Mouse (Mus musculus) forebrain, embryonic 12.5 days (tissue): ENCODE measurements around the gene Col4a2. TPM values are rescaled to one million over a fixed set of nuclear protein-coding genes. Genes with fewer than 3 reads are reported as not detected.
"Not testable (repeated sequence)": the region's sequence is repeated elsewhere in the genome, so short reads cannot be mapped to it uniquely, and the experiment has no call there.

Experiments
- ATAC-seq: fragments of 200-750 bp; cut with Nextera tagmentation; 2 replicates; pipeline ENCODE4 v1.8.0; 2017; ENCODE audit warnings: moderate TSS enrichment; ENCODE audit not compliant: low FRiP score
- H3K27ac ChIP-seq: fragments of 300-500 bp; sonication (generic); 2 replicates; pipeline ENCODE4 v1.5.1; 2016; ENCODE audit warnings: mild to moderate bottlenecking
- H3K27me3 ChIP-seq: fragments of 300-500 bp; sonication (generic); 2 replicates; pipeline ENCODE4 v1.6.1; 2016; ENCODE audit warnings: mild to moderate bottlenecking
- H3K36me3 ChIP-seq: fragments of 300-500 bp; sonication (generic); replicated peaks from 2 replicates; pipeline ENCODE4 v1.6.1; 2016; ENCODE audit warnings: mild to moderate bottlenecking
- H3K4me1 ChIP-seq: fragments of 300-500 bp; sonication (generic); 2 replicates; pipeline ENCODE4 v1.6.1; 2016
- H3K4me2 ChIP-seq: fragments of 300-500 bp; sonication (generic); 2 replicates; pipeline ENCODE4 v1.6.1; 2016; ENCODE audit warnings: mild to moderate bottlenecking, moderate library complexity
- H3K4me3 ChIP-seq: fragments of 300-500 bp; sonication (generic); replicated peaks from 2 replicates; pipeline ENCODE4 v1.5.1; 2016; ENCODE audit warnings: mild to moderate bottlenecking
- H3K9ac ChIP-seq: fragments of 300-500 bp; sonication (generic); 2 replicates; pipeline ENCODE4 v1.6.1; 2016; ENCODE audit warnings: mild to moderate bottlenecking
- H3K9me3 ChIP-seq: fragments of 300-500 bp; sonication (generic); 2 replicates; pipeline ENCODE4 v1.6.1; 2016
- WGBS: fragments of 180-500 bp; shearing (Covaris S2); methylation state at CpG from one replicate; pipeline ENCODE4 v1.1.7; 2016; 5-methylcytosine and 5-hydroxymethylcytosine counted together
- polyA plus RNA-seq: library from polyadenylated mRNA; unstranded; fragments of >200 nt; fragmentation: Nextera tagmentation; extraction: Ambion mirVana; gene quantifications from 2 replicates; pipeline ENCODE4 v1.2.1, GENCODE M21; 2016

Col4a2 gene
- polyA plus RNA-seq, 1 experiment from 2014 or later: 51.3 TPM

DNA sequence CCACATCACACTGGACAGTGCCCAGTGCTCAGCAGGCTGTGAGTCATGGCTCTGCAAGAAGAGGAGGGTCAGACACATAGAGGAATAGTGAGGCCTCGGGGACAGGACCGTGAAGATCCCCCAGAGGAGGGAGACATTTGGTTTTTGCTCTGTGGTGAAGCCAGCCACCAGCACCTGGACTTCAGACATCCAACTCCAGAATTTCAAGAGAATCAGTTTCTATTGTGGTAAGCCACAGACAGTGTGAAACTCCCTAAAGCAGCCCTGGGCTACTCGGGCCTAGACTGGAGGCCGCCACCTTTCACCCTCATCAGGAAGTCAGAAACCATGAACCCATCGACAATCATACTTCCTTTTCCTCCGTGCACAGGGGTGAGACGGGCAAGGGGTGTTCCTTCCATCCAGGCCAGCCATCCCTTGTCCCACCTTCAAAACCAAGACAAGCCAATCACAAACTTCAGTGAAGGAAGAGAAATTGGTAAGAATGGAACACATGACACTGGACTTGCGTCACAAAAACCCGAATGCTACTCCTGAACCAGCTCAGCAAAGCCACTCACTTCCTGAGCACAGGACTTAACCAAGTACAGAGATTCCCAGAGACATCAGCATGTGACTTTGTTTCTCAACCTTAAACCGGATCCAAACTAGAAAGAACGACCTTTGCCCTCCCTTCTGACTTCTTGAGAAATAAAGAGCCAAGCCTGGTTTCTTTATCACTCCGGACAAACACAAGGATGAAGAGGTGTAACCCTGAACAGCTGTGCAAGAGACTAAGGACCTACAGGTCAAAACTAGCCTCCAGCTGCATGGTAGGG, 151.5 kb downstream of the Col4a2 start:
- Histone ChIP-seq H3K9ac (no peak overlapping the region), H3K4me1 (peaks cover 9% of the 10 kb centered on the region), H3K27ac (no peak overlapping the region), H3K27me3 (no peaks in the 10 kb centered on the region), H3K36me3 (no peaks in the 10 kb centered on the region), H3K4me2 (no peak overlapping the region), H3K9me3 (no peaks in the 10 kb centered on the region), H3K4me3 (no peak overlapping the region)
- WGBS: 87% methylated on average over 12 of the region's 12 CpGs
- no peak for ATAC-seq

GRCm38 (mm10) chr8:11464707-11464964, 152.0 kb downstream of the Col4a2 start:
- 82% methylated on average over 3 of the region's 3 CpGs for WGBS
- Histone ChIP-seq H3K4me2 (no peak overlapping the region), H3K36me3 (no peaks in the 10 kb centered on the region), H3K9ac (no peak overlapping the region), H3K4me1 (peaks cover 10% of the 10 kb centered on the region), H3K4me3 (no peak overlapping the region), H3K27me3 (no peaks in the 10 kb centered on the region), H3K27ac (no peak overlapping the region), H3K9me3 (no peaks in the 10 kb centered on the region)
- no peak for ATAC-seq

DNA sequence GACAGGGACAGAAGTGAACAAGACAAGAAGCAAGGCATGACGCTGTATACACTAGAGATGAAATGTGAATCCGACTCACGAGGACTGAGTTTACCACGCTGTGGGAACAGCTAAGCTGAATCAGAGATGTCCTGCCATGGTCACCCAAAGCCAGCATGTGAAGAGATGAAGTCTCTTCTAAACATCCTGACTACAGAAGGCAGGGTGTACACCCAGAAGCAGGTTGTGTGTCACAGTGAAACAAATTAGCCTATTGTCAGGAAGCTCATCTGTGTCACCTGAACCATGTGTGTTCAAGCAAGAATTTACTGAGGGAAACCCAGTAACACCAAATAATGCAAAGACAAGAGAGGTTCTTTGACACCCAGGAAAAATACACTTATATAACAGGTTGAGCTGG, 153.0 kb downstream of the Col4a2 start:
- peaks cover 10% of the 10 kb centered on the region for H3K4me1 ChIP-seq
- H3K9ac ChIP-seq: no peak overlapping the region
- H3K27ac ChIP-seq: no peak overlapping the region
- ATAC-seq: no peak
- no peaks in the 10 kb centered on the region for H3K9me3 ChIP-seq
- no peak overlapping the region for H3K4me3 ChIP-seq
- 86% methylated on average over 4 of the region's 4 CpGs for WGBS
- H3K36me3 ChIP-seq: no peaks in the 10 kb centered on the region
- peaks cover 4% of the 10 kb centered on the region; the same call in 1 of the 2 replicates for H3K27me3 ChIP-seq
- H3K4me2 ChIP-seq: no peak overlapping the region

- peaks cover 13% of the 10 kb centered on the region for H3K4me1 ChIP-seq
- ATAC-seq, H3K4me2 ChIP-seq, H3K27me3 ChIP-seq, H3K27ac ChIP-seq, H3K9ac ChIP-seq, H3K4me3 ChIP-seq, H3K36me3 ChIP-seq, H3K9me3 ChIP-seq: not testable (repeated sequence)
- WGBS: 52% methylated on average over 5 of the region's 5 CpGs
These were observed 153.9 kb downstream of the Col4a2 start for GRCm38 (mm10) chr8:11466528-11466927.

- no peak overlapping the region for H3K4me2 ChIP-seq
- 5% methylated on average over 3 of the region's 3 CpGs for WGBS
- no peak overlapping the region for H3K27ac ChIP-seq
- H3K9ac ChIP-seq: no peak overlapping the region
- H3K9me3 ChIP-seq: no peaks in the 10 kb centered on the region
- peaks cover 29% of the 10 kb centered on the region for H3K27me3 ChIP-seq
- no peaks in the 10 kb centered on the region for H3K36me3 ChIP-seq
- no peak for ATAC-seq
- no peak overlapping the region for H3K4me3 ChIP-seq
- H3K4me1 ChIP-seq: peaks cover 13% of the 10 kb centered on the region
These were observed 156.5 kb downstream of the Col4a2 start for GRCm38 (mm10) chr8:11469095-11469494.

GRCm38 (mm10) chr8:11470694-11471093, 158.1 kb downstream of the Col4a2 start:
- Histone ChIP-seq H3K27me3 (peaks cover 45% of the 10 kb centered on the region), H3K36me3 (no peaks in the 10 kb centered on the region), H3K4me1 (peaks cover 13% of the 10 kb centered on the region), H3K27ac (no peak overlapping the region), H3K4me3 (no peak overlapping the region), H3K9ac (no peak overlapping the region), H3K9me3 (no peaks in the 10 kb centered on the region), H3K4me2 (no peak overlapping the region)
- WGBS: 71% methylated on average over 7 of the region's 7 CpGs
- no peak for ATAC-seq

DNA sequence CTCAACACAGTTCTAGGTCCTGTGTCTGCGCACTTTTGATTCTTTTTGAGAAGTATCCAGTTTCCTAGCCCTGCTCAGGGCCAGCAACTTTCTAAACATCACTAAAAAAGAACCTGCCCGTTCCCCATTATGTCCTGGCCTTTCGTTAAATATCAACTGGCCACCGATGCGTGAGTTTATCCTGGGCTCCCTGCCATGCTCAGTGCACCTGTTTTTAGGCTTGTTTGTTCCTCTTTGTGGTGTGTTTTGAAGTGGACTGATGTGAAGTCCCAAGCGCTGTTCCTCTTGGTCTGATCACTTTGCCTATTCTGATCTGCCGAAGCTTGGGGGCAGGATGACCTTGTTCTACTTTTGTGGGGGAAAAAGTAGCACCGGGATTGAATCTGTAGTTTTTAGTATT, 158.7 kb downstream of the Col4a2 start:
- Histone ChIP-seq H3K36me3 (no peaks in the 10 kb centered on the region), H3K27me3 (peaks cover 51% of the 10 kb centered on the region), H3K4me3 (no peak overlapping the region), H3K27ac (no peak overlapping the region), H3K4me2 (no peak overlapping the region), H3K9ac (no peak overlapping the region), H3K4me1 (peaks cover 8% of the 10 kb centered on the region), H3K9me3 (no peaks in the 10 kb centered on the region)
- ATAC-seq: no peak
- WGBS: 32% methylated on average over 8 of the region's 8 CpGs

GRCm38 (mm10) chr8:11473072-11473471, 160.5 kb downstream of the Col4a2 start:
- 48% methylated on average over 4 of the region's 4 CpGs for WGBS
- Histone ChIP-seq H3K27me3 (peaks cover 69% of the 10 kb centered on the region), H3K27ac (no peak overlapping the region), H3K4me2 (no peak overlapping the region), H3K4me1 (peaks cover 21% of the 10 kb centered on the region), H3K36me3 (no peaks in the 10 kb centered on the region), H3K4me3 (no peak overlapping the region), H3K9me3 (no peaks in the 10 kb centered on the region), H3K9ac (no peak overlapping the region)
- ATAC-seq: no peak

- Histone ChIP-seq H3K4me2 (no peak overlapping the region), H3K9me3 (no peaks in the 10 kb centered on the region)
- 5% methylated on average over 9 of the region's 10 CpGs for WGBS
These were observed 162.8 kb downstream of the Col4a2 start for GRCm38 (mm10) chr8:11475397-11475796.

DNA sequence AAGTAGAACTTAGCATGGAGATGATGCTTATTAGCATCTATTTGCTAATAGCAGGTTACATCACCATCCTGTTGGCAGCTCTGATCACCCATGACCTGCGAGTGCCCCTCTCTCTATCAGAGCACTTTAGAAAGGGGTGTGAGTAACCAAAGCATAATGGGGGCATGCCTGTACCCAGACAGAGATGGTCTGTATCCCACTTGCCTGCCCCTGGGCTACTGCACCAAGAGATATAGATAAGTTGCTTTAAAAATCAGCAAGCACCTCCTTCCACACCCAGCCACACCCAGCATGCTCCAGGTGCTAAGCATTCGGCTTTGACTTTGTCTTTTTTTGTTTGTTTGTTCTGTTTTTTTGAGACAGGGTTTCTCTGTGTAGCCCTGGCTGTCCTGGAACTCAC, 163.3 kb downstream of the Col4a2 start:
- H3K4me1 ChIP-seq: peaks cover 31% of the 10 kb centered on the region
- no peaks in the 10 kb centered on the region for H3K9me3 ChIP-seq
- H3K36me3 ChIP-seq: no peaks in the 10 kb centered on the region
- no peak overlapping the region for H3K4me3 ChIP-seq
- H3K27me3 ChIP-seq: peaks cover 92% of the 10 kb centered on the region
- H3K9ac ChIP-seq: no peak overlapping the region
- no peak overlapping the region for H3K27ac ChIP-seq
- no peak overlapping the region for H3K4me2 ChIP-seq
- 24% methylated on average over 2 of the region's 2 CpGs for WGBS
- no peak for ATAC-seq

More at GRCm38 (mm10) chr8:11475397-11475796, 162.8 kb downstream of the Col4a2 start:
- H3K4me1 ChIP-seq: peaks cover 31% of the 10 kb centered on the region
- peaks cover 91% of the 10 kb centered on the region for H3K27me3 ChIP-seq
- H3K9ac ChIP-seq: no peak overlapping the region
- no peak overlapping the region for H3K4me3 ChIP-seq
- no peak overlapping the region for H3K27ac ChIP-seq
- no peaks in the 10 kb centered on the region for H3K36me3 ChIP-seq
- no peak for ATAC-seq

- ATAC-seq: no peak
- Histone ChIP-seq H3K27me3 (peaks cover 94% of the 10 kb centered on the region), H3K4me2 (peak overlapping the region; percentile 88), H3K27ac (no peak overlapping the region), H3K4me3 (peak overlapping the region; percentile 0; the same call in 1 of the 2 replicates), H3K9ac (no peak overlapping the region), H3K4me1 (peaks cover 28% of the 10 kb centered on the region), H3K36me3 (no peaks in the 10 kb centered on the region), H3K9me3 (no peaks in the 10 kb centered on the region)
- 7% methylated on average over 24 of the region's 24 CpGs for WGBS
These were observed 164.0 kb downstream of the Col4a2 start for GRCm38 (mm10) chr8:11476338-11477177.

DNA sequence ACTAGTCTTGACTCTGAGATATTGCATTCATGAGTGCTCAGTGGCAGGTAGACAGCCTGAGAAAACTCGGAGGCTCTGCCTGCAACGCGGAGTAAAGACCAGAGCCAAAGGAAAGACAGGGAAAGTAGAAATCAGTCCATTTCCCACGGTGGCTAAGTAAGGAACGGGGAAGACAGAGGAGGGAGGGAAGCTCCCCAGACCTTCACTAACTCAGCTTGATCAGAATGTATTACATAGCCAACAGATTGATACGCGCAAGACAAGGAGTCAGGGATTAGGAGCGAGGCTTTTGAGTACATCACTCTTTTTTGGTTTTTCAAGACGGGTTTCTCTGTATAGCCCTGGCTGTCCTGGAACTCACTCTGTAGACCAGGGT, 164.6 kb downstream of the Col4a2 start:
- Histone ChIP-seq H3K4me1 (peaks cover 28% of the 10 kb centered on the region), H3K27ac (no peak overlapping the region), H3K27me3 (peaks cover 97% of the 10 kb centered on the region), H3K4me3 (peak overlapping the region; percentile 0; the same call in 1 of the 2 replicates), H3K9me3 (no peaks in the 10 kb centered on the region), H3K9ac (no peak overlapping the region), H3K4me2 (peak overlapping the region; percentile 88), H3K36me3 (no peaks in the 10 kb centered on the region)
- ATAC-seq: no peak
- 6% methylated on average over 9 of the region's 9 CpGs for WGBS
